Mouse (Mus musculus) right cerebral cortex, adult 18-20 months (tissue): ENCODE results near the gene Cd82.

ENCODE experiments used
- DNase-seq: peaks from one replicate; pipeline ENCODE4 v3.0.0; 2022; ENCODE audit warnings: mixed read lengths

Gene Cd82

DNA sequence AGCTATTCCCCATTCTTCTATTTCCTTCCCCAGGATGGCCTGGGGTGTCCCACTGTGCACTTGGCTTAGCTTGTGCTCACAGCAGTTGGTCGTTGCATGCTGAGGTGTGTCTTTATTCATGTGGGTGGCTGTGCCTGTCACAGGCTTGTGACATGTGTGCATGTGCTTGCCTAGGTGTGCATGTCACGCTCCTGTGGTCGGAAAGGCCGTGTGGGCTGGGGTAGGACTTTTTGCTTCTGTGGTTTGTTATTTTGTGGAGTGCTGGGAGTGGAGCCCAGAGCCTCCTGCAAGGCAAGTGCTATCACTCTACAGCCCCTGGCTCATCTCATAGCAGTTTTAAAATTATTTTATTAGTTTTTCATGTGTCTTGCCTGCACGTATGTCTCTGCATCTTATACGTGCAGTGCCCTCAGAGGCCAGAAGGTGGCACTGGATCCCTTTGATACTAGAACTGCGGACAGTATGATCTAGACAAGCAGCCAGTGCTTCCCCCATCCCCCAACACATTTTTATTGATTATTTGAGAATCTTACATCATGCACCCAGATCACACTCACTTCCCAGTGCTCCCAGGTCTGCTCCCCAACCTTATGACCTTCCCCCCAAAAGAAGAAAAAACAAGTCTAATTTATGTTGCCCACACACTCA lies 49.4 kb downstream of the Cd82 start:
- DNase-seq: peak; percentile 42

DNA sequence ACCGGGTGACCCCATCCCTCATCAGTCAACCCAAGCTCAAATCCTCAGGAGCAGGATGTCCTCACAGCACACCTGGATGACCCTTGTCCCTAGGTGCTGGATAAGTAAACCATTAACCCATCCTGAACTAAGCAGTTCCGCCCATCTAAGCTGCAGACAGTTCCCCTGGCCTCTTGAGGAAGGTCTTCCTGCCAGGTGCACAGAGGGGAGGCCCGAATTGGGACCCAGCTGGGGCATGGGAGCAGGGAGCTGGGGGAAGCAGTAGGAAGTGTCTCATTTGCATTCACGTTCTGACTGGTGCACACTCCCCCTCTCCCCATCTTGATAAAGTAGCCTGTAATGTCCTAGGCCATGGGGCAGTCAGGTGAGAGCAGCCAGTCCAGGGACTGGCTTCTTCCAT lies 50.8 kb downstream of the Cd82 start:
- DNase-seq: no peak

GRCm38 (mm10) chr2:93410899-93411570 lies 51.9 kb downstream of the Cd82 start:
- DNase-seq: no peak

DNA sequence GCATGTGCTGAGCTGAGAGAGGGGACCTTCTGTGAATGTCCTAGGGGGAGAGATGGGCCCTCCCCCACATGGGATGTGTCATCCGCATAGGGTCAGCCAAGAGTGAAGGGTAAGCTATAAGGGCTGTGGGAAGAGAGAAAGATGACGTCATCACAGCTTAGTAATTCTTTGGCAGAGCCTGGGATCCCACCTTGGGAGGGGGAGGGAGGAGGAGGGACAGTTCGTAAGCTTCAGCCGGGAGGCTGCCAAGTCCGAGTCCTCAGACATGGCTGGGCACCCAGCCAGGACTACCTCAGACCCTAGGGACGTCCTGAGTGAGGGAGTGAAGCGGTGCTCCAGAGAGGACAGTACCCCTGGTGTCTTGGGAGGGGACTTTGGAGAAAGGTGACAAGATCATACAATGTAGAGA lies 57.9 kb downstream of the Cd82 start:
- no peak for DNase-seq

DNA sequence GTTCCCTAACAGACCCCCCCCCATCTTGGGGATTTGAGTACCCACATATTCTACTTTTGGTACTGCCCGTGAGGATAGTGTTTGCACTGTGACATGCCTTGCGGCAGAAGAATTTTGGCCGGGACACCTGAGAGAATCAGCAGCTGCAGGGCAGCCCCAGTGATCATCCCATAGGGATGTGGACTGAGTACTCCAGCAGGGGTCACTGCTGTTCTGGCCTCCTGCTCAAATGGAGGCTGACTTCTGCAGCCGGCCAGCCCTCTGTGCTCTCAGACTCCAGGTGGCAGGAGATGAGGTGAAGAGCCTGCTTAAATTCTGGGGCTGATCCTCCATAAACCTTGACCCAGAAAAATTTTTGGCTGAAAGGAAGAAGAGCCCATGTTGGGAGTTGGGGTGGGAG lies 58.8 kb downstream of the Cd82 start:
- DNase-seq: no peak

- no peak for DNase-seq
Observed at GRCm38 (mm10) chr2:93403267-93403666, 59.7 kb downstream of the Cd82 start.

DNA sequence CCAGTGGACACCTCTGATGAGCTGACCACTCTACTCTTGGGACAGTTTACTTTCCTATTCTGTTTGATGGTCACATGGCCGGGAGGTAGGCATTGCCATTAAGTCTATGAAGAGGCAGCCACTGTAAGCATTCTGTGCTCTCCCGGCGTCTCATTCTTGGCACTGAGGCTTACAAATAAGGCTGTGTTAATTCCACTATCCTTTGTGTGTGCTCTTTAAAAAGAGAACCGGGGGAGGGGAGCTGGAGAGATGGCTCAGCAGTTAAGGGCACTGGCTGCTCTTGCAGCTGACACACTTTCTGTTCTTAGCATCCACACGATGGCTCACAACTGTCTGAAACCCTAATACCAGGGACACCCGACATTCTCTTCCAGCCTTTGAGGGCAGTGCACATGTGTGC lies 71.7 kb downstream of the Cd82 start:
- DNase-seq: peak; percentile 13

- no peak for DNase-seq
Observed at GRCm38 (mm10) chr2:93390170-93390926, 72.6 kb downstream of the Cd82 start.

- DNase-seq: no peak
Observed at GRCm38 (mm10) chr2:93386958-93387357, 76.0 kb downstream of the Cd82 start.

DNA sequence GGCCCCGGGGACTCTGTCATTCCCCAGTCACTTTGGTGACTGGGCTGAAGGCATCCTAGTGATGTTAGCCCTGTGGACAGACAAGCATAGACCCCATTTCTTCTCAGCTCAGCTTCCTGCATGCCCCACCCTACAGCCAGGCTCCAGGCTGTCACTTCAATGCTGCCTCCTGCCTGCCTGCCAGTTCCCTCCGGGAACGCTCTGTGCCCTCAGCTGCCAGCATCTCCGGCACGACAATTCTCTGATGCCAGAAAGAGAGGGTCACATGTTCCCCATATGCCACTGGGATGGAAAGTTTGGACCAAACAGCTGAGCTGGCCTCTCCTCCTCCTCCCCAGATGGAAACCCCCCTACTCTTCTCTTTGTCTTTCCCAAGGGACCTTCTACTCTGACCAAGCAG lies 79.1 kb downstream of the Cd82 start:
- peak; percentile 28 for DNase-seq

GRCm38 (mm10) chr2:93380680-93381089 lies 82.3 kb downstream of the Cd82 start:
- DNase-seq: no peak

GRCm38 (mm10) chr2:93377797-93378196 lies 85.1 kb downstream of the Cd82 start:
- peak; percentile 16 for DNase-seq

DNA sequence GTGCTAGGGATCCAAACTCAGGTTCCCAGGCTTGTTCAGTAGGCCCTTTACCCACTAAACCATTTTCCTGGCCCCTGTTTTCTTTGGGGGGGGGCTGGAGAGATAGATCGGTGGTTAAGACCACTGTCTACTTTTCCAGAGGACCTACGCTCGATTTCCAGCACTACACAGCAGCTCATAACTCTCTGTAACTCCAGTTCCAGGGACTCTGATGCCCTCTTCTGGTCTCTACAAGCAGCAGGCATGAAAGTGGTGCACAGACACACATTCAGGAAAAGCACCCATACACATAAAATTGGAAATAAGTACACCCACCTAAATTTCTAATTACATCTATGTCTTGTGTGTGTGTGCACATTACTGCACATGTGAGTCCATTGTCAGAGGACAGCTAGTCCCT lies 85.8 kb downstream of the Cd82 start:
- DNase-seq: no peak

GRCm38 (mm10) chr2:93372872-93373271 lies 90.1 kb downstream of the Cd82 start:
- no peak for DNase-seq

- DNase-seq: no peak
Observed at GRCm38 (mm10) chr2:93372097-93372571, 90.8 kb downstream of the Cd82 start.
